Mouse (Mus musculus): ENCODE measurements around the gene Cdh23.

Cdh23 gene

GRCm38 (mm10) chr10:60262386-60262785, 433.9 kb downstream of the Cdh23 start:
- peak; percentile 52 for DNase-seq (ENCODE audit: low read depth, low spot score)

DNA sequence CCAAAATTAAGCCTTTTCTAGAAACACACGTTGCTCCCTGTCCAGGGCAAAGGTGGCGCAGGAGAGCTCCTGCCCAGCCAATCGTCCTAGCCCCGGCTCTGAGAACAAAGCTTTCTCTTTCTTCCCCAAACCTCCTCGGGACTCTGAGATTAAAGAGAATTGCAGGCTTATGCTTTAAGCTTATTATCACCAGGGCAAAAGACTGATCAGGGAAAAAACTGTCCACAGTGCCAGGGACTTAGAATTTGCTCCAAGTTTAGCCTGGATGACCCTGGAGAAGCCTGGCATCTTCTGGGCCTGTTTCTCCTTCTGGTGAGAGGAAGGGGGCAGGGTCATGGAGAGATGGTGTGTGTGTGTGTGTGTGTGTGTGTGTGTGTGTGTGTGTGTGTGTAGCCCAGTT, 434.8 kb downstream of the Cdh23 start:
- DNase-seq (ENCODE audit: low read depth, low spot score): no peak

GRCm38 (mm10) chr10:60260557-60261294, 435.6 kb downstream of the Cdh23 start:
- DNase-seq (ENCODE audit: low read depth, low spot score): no peak

DNA sequence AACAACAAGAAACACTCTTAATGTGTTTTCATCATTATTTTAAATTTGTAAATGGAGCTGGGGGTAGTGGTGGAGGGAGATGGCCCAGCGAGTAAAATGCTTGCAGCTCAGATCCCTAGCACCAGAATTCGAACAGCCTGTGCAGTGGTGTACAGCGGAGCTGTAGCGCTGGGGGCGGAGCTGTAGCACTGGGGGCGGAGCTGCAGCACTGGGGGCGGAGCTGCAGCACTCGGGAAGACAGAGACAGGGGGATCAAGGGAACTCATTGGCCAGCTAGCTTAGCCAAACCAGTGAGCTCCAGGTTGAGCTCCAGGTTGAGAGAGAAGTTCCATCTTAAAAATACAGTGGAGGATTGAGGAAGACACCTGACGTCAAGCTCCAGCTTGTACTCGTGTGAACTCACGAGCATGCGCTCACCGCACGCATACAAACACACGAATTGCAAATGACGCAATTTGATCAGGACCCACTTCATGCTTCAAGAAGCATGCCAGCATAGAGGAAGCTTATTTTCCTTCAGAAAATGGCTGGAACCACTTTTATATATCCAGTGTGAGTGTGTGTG, 438.9 kb downstream of the Cdh23 start:
- no peak for DNase-seq (ENCODE audit: low read depth, low spot score)

- DNase-seq (ENCODE audit: low read depth, low spot score): no peak
Measured at GRCm38 (mm10) chr10:60256088-60256487, 440.2 kb downstream of the Cdh23 start.

All from CD4-positive helper T cell, adult 2 months (primary cell).